Mouse (Mus musculus) gastrocnemius, postnatal 4 days (tissue): Measurements from ENCODE around the gene Morc1. TPM values are rescaled to one million over a fixed set of nuclear protein-coding genes. Genes with fewer than 3 reads are reported as not detected.

ENCODE experiments used
- DNase-seq, 2 experiments: peaks; one replicate each; pipeline ENCODE4 v3.0.0; 2021 to 2022; ENCODE audit warnings: low spot score in 2 of 2, mixed read lengths in 2 of 2
- total RNA-seq, 2 experiments: library from RNA; stranded (reverse); gene quantifications; 2 replicates each; pipeline ENCODE4 v1.2.3; 2021

The Morc1 gene
- total RNA-seq, 2 experiments from 2014 or later: not detected

GRCm38 (mm10) chr16:48474896-48475802, 44.1 kb downstream of the Morc1 start:
- DNase-seq: no peak

GRCm38 (mm10) chr16:48479266-48479848, 48.3 kb downstream of the Morc1 start:
- no peak for DNase-seq

GRCm38 (mm10) chr16:48516776-48517499, 85.9 kb downstream of the Morc1 start:
- no peak for DNase-seq

- DNase-seq: no peak
Measured at GRCm38 (mm10) chr16:48519569-48519968, 88.5 kb downstream of the Morc1 start.

GRCm38 (mm10) chr16:48537108-48537507, 106.1 kb downstream of the Morc1 start:
- no peak for DNase-seq

GRCm38 (mm10) chr16:48562290-48563080, 131.4 kb downstream of the Morc1 start:
- no peak for DNase-seq

GRCm38 (mm10) chr16:48570354-48570753, 139.3 kb downstream of the Morc1 start:
- DNase-seq: peak in 1 of 2 experiments; percentile 49

GRCm38 (mm10) chr16:48574072-48574471, 143.0 kb downstream of the Morc1 start:
- DNase-seq: no peak

- no peak for DNase-seq
Measured at GRCm38 (mm10) chr16:48574499-48574898, 143.5 kb downstream of the Morc1 start.

GRCm38 (mm10) chr16:48585369-48585768, 154.3 kb downstream of the Morc1 start:
- no peak for DNase-seq

- DNase-seq: no peak
Measured at GRCm38 (mm10) chr16:48594457-48594856, 163.4 kb downstream of the Morc1 start.

GRCm38 (mm10) chr16:48595216-48595615, 164.2 kb downstream of the Morc1 start:
- DNase-seq: no peak

- DNase-seq: no peak
Measured at GRCm38 (mm10) chr16:48603735-48604211, 172.7 kb downstream of the Morc1 start.

- DNase-seq: no peak
Measured at GRCm38 (mm10) chr16:48606476-48607038, 175.5 kb downstream of the Morc1 start.

GRCm38 (mm10) chr16:48608224-48608623, 177.2 kb downstream of the Morc1 start:
- DNase-seq: no peak

GRCm38 (mm10) chr16:48610866-48611265, 179.8 kb downstream of the Morc1 start:
- no peak for DNase-seq

- no peak for DNase-seq
Measured at GRCm38 (mm10) chr16:48611436-48611835, 180.4 kb downstream of the Morc1 start.

GRCm38 (mm10) chr16:48613783-48614182, 182.7 kb downstream of the Morc1 start:
- no peak for DNase-seq

GRCm38 (mm10) chr16:48620510-48620909, 189.5 kb downstream of the Morc1 start:
- DNase-seq: no peak

GRCm38 (mm10) chr16:48621019-48621418, 190.0 kb downstream of the Morc1 start:
- no peak for DNase-seq
